Mouse (Mus musculus): Measurements from ENCODE around the gene Gtf2i. TPM values are rescaled to one million over a fixed set of nuclear protein-coding genes. Genes with fewer than 3 reads are reported as not detected.

Gtf2i gene
- polyA plus RNA-seq, 2 experiments from 2014 or later: 96.3 to 125 TPM

- ATAC-seq: no peak
Measured at GRCm38 (mm10) chr5:134321699-134322098, 7.1 kb upstream of the Gtf2i start.

- ATAC-seq: no peak
Measured at GRCm38 (mm10) chr5:134318903-134319302, 4.3 kb upstream of the Gtf2i start.

GRCm38 (mm10) chr5:134316721-134317120, 2.2 kb upstream of the Gtf2i start:
- ATAC-seq: no peak

GRCm38 (mm10) chr5:134315623-134316350, 1.2 kb upstream of the Gtf2i start:
- ATAC-seq: no peak

GRCm38 (mm10) chr5:134314068-134314674, 389 bp downstream of the Gtf2i start:
- peak; percentile 13 for ATAC-seq

- peak; percentile 50 for ATAC-seq
Measured at GRCm38 (mm10) chr5:134313451-134314067, 1.0 kb downstream of the Gtf2i start.

- no peak for ATAC-seq
Measured at GRCm38 (mm10) chr5:134312691-134313450, 1.7 kb downstream of the Gtf2i start.

- no peak for ATAC-seq
Measured at GRCm38 (mm10) chr5:134311894-134312411, 2.6 kb downstream of the Gtf2i start.

GRCm38 (mm10) chr5:134310201-134310600, 4.4 kb downstream of the Gtf2i start:
- no peak for ATAC-seq

- ATAC-seq: no peak
Measured at GRCm38 (mm10) chr5:134309345-134309744, 5.2 kb downstream of the Gtf2i start.

GRCm38 (mm10) chr5:134304639-134305038, 9.9 kb downstream of the Gtf2i start:
- ATAC-seq: no peak

GRCm38 (mm10) chr5:134295277-134296050, 19.1 kb downstream of the Gtf2i start:
- ATAC-seq: no peak

GRCm38 (mm10) chr5:134294606-134295005, 20.0 kb downstream of the Gtf2i start:
- ATAC-seq: no peak

- ATAC-seq: no peak
Measured at GRCm38 (mm10) chr5:134291096-134291495, 23.5 kb downstream of the Gtf2i start.

GRCm38 (mm10) chr5:134289935-134290560, 24.5 kb downstream of the Gtf2i start:
- ATAC-seq: no peak

- ATAC-seq: no peak
Measured at GRCm38 (mm10) chr5:134288071-134288470, 26.5 kb downstream of the Gtf2i start.

- ATAC-seq: no peak
Measured at GRCm38 (mm10) chr5:134284921-134285320, 29.6 kb downstream of the Gtf2i start.

- peak; percentile 94 for ATAC-seq
Measured at GRCm38 (mm10) chr5:134282603-134283002, 32.0 kb downstream of the Gtf2i start.

- ATAC-seq: peak; percentile 21
Measured at GRCm38 (mm10) chr5:134282076-134282475, 32.5 kb downstream of the Gtf2i start.

- no peak for ATAC-seq
Measured at GRCm38 (mm10) chr5:134279371-134279770, 35.2 kb downstream of the Gtf2i start.

GRCm38 (mm10) chr5:134277109-134277508, 37.5 kb downstream of the Gtf2i start:
- ATAC-seq: no peak

- peak; percentile 72 for ATAC-seq
Measured at GRCm38 (mm10) chr5:134275556-134275955, 39.0 kb downstream of the Gtf2i start.
